Mouse (Mus musculus) MN1 (cell line): ENCODE measurements at regions not wholly inside any gene's neighbourhood (a gene's known extent, or its start where the extent isn't known, plus 50 kb on each side); places are given as distances from the start of the nearest gene placed in this dataset.

ENCODE experiments used
- DNase-seq: peaks from one replicate; pipeline ENCODE4 v3.0.0-alpha.2; 2016; ENCODE audit warnings: low spot score

DNA sequence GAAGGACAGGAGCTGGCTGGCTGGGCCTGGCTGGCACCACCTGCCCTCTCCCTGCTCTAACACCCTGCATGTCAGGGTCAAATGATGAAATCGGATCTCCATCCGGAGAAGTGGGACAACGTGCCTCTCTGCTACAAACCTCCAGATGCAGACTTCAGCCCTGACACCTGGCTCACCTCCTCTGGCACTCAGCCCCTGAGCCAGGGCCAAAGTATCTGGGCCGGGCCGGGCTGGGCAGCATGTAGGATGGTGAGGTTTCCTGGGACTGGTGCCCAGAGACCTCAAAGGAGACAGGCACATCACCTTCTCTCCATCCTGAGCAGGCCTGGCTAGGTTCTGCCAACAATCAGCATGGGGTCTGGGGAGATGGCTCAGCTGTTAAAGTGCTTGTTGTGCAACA lies 113.5 kb downstream of the Tfcp2l1 start:
- DNase-seq: no peak

DNA sequence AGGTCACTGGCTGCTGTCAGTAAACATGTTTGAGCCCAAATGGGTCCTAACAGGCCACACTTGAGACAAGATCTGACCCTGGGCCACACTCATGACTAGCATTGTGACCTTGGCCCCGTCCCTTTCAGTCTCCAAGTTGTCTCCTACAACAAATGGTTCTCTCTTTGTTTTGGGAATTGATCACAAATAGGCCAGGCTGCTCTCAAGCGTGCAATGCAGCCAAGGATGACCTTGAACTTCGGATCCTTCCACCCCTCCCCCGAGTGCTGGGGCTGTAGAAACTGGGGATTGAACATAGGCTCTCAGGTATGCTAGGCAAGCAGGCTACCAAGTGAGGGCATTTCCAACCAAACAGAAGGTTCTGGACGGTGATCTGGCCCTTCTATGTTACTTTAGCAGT lies 120.5 kb downstream of the Tfcp2l1 start:
- DNase-seq: no peak

DNA sequence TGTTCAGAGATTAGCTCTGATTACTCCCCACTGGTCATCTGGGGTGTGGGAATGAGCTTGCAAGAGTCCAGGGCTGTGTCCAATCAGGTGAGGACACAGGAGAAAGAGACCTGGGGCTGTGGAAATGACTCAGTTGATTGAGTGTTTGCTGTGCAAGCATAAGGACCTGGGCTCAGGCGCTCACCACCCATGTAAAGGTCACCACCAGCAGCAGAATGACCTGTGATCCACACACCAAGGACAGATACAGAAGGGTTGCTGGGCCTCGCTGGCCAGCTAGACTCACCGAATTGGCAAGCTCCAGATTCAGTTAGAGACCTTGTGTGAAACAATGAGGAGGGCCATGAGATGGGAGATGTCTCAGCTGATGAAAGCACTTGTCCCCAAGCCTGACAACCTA lies 125.1 kb downstream of the Tfcp2l1 start:
- DNase-seq: no peak

DNA sequence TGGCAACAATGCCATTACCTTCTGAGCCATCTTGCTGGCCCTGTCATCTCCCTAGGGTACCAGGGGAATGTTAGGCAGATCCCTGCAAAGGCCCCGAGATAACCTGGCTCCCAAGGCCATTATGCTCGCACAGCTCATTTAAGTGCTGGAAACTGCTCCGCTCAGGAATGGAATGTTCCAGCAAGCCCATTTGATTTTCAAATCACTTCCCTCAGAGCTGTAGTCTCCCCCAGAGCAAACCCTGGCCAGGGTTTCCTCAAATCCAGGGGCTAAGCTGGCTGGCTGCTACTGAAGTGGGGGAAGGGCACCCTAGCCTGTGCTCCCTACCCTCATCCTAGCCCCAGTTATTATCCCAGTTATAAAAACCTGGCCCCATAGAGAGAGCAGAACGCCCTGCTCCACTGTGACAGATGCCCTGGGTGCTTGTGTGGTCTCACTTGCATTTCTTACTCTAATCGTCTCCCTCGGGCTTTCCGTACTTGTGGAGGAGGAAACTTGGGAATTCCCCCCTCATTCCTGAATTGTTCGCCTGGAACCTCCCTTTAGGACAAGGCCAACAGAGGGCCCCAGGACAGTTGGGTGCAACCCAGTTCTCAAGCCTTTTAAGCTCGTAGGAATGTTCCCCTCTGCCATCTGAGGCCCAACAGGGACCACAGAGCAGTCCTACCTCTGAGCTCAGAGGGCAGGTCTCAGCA lies 128.6 kb downstream of the Tfcp2l1 start:
- no peak for DNase-seq

DNA sequence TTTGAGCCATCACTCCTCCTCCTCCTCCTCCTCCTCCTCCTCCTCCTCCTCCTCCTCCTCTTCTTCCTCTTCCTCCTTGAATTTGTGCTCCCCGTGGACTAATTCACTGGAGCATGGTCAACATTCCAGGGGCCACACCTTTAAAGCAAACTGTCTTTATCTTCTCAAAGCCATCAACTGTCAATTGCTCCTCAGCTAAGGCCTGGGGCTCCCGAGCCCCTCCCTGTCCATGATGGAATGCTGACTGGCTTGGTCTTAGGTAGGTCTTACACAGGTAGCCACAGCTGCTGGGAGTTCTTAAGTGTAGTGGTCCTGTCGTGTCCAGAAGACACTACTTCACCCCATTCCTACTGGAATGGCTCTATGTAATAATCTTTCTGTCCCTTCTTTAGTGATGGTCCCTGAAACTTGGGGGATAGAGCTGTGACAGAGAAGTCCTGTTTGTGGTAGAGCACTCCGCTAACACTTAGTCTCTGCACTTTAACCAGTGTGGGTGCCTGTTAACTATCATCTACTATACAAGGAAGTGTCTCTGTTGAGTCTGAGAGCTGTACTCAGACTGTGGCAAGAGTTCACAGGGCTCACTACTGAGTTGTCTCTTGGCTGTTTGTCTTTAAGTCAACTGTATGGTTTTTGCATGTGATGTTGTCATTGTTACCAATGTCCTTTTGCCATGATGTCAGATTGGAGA lies 129.7 kb downstream of the Tfcp2l1 start:
- DNase-seq: no peak

DNA sequence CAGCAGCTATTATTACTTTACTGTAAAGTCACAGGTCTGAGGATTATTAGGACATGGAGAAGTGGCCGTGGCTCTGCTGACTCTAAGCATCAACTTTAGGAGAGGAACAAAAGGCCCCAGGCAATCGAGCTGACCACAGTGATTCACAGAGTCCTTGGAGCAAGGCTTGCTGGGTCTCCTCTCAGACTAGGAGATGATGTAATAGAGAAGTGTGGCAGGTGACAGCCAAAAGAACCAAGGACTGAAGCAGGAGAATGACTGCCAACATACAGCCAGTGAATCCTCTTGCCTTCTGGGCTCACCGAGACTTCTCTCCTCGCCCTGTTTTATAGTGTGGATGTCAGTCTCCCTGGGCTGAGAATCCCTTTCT lies 130.3 kb downstream of the Tfcp2l1 start:
- no peak for DNase-seq

DNA sequence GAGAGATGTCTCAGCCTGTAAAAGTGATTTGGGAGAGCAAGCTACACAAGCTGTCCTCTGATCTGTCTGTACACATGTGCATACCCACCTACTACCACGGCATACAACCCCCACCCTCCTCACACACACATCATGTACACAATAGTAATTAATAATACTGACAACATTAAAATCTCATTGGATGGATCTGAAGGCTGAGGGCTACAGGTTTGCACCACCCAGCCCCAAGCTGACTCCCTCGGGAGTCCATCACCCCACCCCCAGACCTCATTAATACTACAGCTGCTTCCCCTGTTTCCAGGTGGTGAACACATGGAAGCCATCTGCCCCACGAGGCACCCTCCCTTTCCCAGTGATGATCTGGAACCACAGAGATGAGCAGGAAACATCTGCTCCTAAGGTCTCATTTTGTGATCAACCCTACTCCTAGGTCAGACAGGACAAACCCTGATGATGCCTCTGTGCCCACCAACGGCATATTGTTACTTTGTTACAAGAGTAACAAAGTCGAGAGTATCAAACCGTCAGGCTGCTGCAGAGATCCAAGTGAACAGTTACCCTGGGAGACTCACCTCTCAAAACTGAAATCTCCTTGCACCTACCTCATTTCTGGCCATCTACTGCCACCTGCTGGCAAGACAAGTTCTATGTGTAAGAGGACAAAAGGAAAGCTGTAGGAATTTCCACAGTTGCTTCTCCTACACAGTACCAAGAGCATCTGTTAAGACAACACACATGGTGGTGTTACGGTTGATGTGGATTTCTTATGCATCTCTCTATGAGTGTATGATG lies 131.6 kb downstream of the Tfcp2l1 start:
- peak; percentile 69 for DNase-seq

DNA sequence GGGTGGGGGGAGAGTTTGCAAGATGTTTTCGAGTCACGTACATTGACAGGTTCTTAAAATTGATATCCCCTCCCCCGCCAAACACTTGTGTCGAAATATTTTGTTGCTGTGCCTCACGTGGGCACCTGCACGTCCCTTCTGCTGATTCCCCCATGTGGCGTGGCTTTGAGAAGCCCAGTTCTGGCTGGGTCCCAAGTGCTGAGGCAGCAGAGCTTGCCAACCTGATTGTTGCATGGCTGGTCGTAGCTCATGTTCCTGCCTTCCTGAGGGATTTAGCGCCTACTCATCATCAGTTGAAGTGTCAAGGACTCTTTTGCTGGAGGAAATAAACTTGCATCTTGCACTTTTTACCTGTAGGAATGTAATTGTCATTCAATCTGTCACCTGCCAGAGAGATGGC lies 137.8 kb downstream of the Tfcp2l1 start:
- no peak for DNase-seq

DNA sequence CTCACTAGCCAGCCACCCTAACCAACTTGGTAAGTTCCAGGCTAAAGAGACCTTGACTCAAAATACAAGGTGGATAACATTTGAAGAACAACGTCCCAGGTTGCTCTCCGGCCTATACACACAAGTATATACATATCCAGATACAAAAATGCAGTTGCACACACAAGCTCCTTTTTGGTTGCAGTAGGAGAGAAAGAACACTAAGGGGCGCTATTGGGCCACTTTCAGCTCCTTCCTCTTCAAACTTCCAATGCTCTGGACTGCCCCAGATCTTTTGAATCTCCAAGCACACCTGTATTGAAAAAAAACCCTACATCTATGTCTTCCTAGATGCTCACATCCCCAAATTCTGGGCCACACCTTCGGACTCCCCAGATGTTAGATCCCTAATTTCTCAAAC lies 141.1 kb downstream of the Tfcp2l1 start:
- no peak for DNase-seq

DNA sequence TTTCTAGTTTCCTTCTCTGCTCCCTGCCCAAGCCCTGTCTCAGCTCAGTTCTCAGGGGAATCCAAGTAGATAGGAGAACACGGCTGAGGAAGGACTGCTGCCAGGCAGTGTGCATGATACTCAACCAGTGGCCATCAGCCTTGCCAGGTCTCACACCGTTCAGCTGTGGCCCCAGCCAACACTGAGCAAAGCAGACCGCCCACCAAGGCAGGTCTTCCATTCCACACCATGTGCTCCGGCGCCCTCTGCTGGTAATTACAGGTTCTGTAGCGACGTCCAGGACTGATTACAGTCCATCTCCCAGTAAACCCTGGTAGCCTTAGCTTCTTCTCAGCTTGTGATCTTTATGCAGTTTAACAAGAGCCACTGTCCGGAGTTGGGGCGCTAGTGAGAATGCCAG lies 144.5 kb downstream of the Tfcp2l1 start:
- peak; percentile 13 for DNase-seq

DNA sequence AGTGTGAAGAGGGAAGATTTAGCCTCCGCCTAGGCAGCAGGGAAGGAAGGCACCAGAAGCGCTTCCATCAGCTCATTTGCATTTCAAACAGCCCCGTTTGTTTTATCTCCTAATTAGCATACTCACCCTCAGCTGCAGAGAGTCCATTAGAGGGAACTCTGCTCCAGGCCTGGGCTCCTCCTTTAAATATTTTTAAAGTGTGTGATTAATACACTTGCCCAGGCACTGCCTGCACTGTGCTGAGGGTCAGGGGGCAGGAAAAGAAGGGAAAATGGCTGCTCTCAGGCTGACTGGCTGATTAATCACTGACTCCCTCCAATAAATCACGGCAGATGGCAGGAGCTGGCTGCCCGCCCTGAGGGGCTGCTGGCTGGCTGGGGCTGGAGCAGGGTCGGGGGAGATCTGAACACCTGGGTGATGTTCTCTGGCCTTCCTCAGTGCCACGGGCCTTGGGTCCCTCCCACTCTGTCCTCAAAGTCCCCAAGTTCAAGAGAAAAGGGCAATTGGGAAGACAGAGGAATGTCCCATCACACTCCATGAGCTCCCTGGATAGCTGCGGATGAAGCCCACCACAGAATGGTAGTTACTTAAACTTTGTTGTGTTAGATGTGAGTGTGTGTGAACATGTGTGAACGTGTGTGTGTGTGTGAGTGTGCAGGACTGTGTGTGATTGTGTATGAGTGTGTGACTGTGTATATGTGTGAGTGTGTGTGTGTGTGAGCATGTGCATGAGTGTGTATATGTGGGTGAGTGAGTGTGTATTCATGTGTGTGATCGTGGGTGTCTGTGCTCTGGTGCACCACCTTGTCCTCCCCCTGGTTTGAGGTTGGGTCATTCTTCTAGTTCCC lies 149.1 kb downstream of the Tfcp2l1 start:
- no peak for DNase-seq
